Mouse (Mus musculus) heart, embryonic 14.5 days (tissue): Measurements from ENCODE around the gene Igf1r. TPM values are rescaled to one million over a fixed set of nuclear protein-coding genes. Genes with fewer than 3 reads are reported as not detected.

Source experiments
- ATAC-seq: fragments of 200-750 bp; cut with Nextera tagmentation; 2 replicates; pipeline ENCODE4 v1.8.0; 2017; ENCODE audit warnings: low read depth, moderate TSS enrichment; ENCODE audit not compliant: insufficient number of reproducible peaks, insufficient read depth, low FRiP score
- H3K27ac ChIP-seq, 2 experiments: fragments of 200-500 bp in 1 of 2; fragments of 300-500 bp in 1 of 2; sonication (generic) in 1 of 2; replicated peaks in 1 of 2; 2 replicates each; pipeline ENCODE4 v1.5.1; 2012 to 2014; ENCODE audit warnings: low read depth in 2 of 2, low read length in 2 of 2, control low read depth in 1 of 2, mild to moderate bottlenecking in 1 of 2, mixed read lengths in 1 of 2; ENCODE audit not compliant: control insufficient read depth in 1 of 2, insufficient read depth in 1 of 2
- H3K27me3 ChIP-seq: fragments of 300-500 bp; sonication (generic); 2 replicates; pipeline ENCODE4 v1.6.1; 2014; ENCODE audit warnings: mild to moderate bottlenecking, low read length, control low read depth; ENCODE audit not compliant: control insufficient read depth, insufficient read depth
- H3K36me3 ChIP-seq: fragments of 300-500 bp; sonication (generic); 2 replicates; pipeline ENCODE4 v1.6.1; 2014; ENCODE audit warnings: mild to moderate bottlenecking, control low read depth, low read length, mixed read lengths; ENCODE audit not compliant: control insufficient read depth, insufficient read depth
- H3K4me1 ChIP-seq, 2 experiments: fragments of 200-500 bp in 1 of 2; fragments of 300-500 bp in 1 of 2; sonication (generic) in 1 of 2; 2 replicates each; pipeline ENCODE4 v1.6.1; 2012 to 2014; ENCODE audit warnings: low read length in 2 of 2, control low read depth in 1 of 2, mixed read lengths in 1 of 2; ENCODE audit not compliant: control insufficient read depth in 2 of 2, insufficient read depth in 2 of 2
- H3K4me2 ChIP-seq: fragments of 300-500 bp; sonication (generic); 2 replicates; pipeline ENCODE4 v1.6.1; 2014; ENCODE audit warnings: mild to moderate bottlenecking, low read length
- H3K4me3 ChIP-seq, 2 experiments: fragments of 200-500 bp in 1 of 2; fragments of 300-500 bp in 1 of 2; sonication (generic) in 1 of 2; 2 replicates each; pipeline ENCODE4 v1.5.1; 2012 to 2014; ENCODE audit warnings: low read length in 2 of 2, mild to moderate bottlenecking in 2 of 2, control low read depth in 1 of 2, low read depth in 1 of 2, moderate library complexity in 1 of 2; ENCODE audit not compliant: control insufficient read depth in 1 of 2, insufficient read depth in 1 of 2
- H3K9ac ChIP-seq: fragments of 300-500 bp; sonication (generic); 2 replicates; pipeline ENCODE4 v1.6.1; 2014; ENCODE audit warnings: mild to moderate bottlenecking, low read length
- H3K9me3 ChIP-seq: fragments of 300-500 bp; sonication (generic); 2 replicates; pipeline ENCODE4 v1.6.1; 2016; ENCODE audit warnings: low read length, control low read depth; ENCODE audit not compliant: control insufficient read depth
- whole genome bisulfite sequencing: fragments of 180-500 bp; shearing (Covaris S2); extraction: QIAGEN DNeasy Blood & Tissue Kit; methylation state at CpG from one replicate; pipeline ENCODE4 v1.1.7; 2014; 5-methylcytosine and 5-hydroxymethylcytosine counted together
- polyA plus RNA-seq: library from polyadenylated mRNA; unstranded; fragments of >200 nt; fragmentation: Nextera tagmentation; extraction: Ambion mirVana; gene quantifications from 2 replicates; pipeline ENCODE4 v1.2.1, GENCODE M21; 2014

The Igf1r gene
- polyA plus RNA-seq, 1 experiment from 2014 or later = 16.6 TPM

DNA sequence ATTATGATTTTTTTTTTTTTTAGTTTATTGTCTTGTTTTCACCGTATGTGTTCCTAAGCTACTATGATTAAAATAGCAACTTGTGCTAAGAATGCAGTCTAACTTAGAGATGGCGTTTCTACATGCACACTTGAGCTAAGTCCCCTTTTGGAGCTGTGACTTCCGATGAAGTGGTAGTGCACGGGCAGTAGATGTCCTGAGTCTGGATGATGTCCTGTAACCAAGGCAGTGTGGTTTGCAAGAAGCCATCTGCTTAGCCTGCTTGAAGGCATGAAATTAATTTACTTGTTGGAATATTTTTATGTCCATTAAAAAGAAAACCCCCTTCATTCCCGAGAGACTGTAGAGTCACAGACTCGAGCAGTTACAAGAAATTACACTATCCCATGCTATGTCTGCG is 116.7 kb downstream of the Igf1r start:
- 50% methylated on average over 7 of the region's 7 CpGs for WGBS
- Histone ChIP-seq H3K27me3 (no peaks in the 10 kb centered on the region), H3K4me2 (0 out of 2 replicates have a peak overlapping the region, but pooled peaks have one; percentile 8), H3K9ac (peak overlapping the region; percentile 30; the same call in 1 of the 2 replicates), H3K4me3 (no peak overlapping the region), H3K9me3 (no peaks in the 10 kb centered on the region), H3K36me3 (no peaks in the 10 kb centered on the region), H3K27ac (peak overlapping the region; percentile 40 to 68; a peak in 1 of 4 replicates), H3K4me1 (peaks cover 36 to 75% of the 10 kb centered on the region in 2 experiments)
- no peak for ATAC-seq

DNA sequence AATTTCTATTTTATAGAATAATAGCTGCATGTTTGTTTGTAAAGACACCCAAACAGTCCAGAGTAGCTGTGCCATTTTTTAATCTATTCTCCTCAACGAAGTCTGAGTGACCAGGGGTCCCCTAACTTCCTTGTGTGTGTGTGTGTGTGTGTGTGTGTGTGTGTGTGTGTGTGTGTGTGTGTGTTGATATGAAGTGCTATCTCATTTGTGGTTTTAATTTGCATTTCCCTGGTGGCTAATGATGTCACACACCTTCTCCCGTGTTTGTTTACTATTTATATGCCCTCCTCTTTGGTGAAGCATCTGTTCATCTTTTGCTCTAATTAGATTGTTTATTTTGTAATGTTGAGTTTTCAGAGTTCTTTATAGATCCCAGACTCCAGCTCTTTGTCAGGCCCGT is 117.4 kb downstream of the Igf1r start:
- no peak overlapping the region for H3K4me3 ChIP-seq
- peak overlapping the region in 1 of 2 experiments; percentile 68; a peak in 2 of 4 replicates for H3K27ac ChIP-seq
- WGBS = 30% methylated on average over 3 of the region's 3 CpGs
- H3K27me3 ChIP-seq = no peaks in the 10 kb centered on the region
- no peaks in the 10 kb centered on the region for H3K9me3 ChIP-seq
- H3K36me3 ChIP-seq = no peaks in the 10 kb centered on the region
- no peak for ATAC-seq
- peaks cover 35 to 75% of the 10 kb centered on the region in 2 experiments for H3K4me1 ChIP-seq
- H3K9ac ChIP-seq = 0 out of 2 replicates have a peak overlapping the region, but pooled peaks have one; percentile 21
- peak overlapping the region; percentile 39; the same call in 1 of the 2 replicates for H3K4me2 ChIP-seq

DNA sequence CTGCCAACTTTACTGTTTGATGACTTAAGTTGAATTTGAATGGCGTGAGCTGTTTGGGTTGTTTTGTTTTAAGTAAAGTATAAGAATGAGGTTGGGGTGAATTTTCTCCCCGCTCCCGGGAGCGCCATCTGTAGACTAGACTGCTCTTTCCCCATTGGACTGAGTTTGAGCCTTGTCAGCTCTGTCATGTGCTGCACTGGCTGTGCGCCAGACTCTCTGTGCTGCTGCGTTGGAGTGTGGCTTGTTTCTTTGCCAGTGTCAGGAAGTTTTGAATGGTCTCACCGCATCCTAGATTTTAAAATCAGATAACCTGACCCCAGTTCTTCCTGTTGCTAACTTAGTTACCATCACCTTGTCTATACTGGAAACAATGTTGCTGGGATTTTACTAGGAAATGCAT is 118.0 kb downstream of the Igf1r start:
- Histone ChIP-seq H3K27me3 (no peaks in the 10 kb centered on the region), H3K36me3 (no peaks in the 10 kb centered on the region), H3K27ac (peak overlapping the region in 1 of 2 experiments; percentile 68; a peak in 2 of 4 replicates), H3K4me1 (peaks cover 38 to 77% of the 10 kb centered on the region in 2 experiments), H3K4me3 (no peak overlapping the region), H3K4me2 (peak overlapping the region; percentile 39), H3K9ac (0 out of 2 replicates have a peak overlapping the region, but pooled peaks have one; percentile 32), H3K9me3 (no peaks in the 10 kb centered on the region)
- WGBS = 7% methylated on average over 7 of the region's 7 CpGs
- ATAC-seq = 0 out of 2 replicates have a peak, but pooled peaks have one; percentile 55

DNA sequence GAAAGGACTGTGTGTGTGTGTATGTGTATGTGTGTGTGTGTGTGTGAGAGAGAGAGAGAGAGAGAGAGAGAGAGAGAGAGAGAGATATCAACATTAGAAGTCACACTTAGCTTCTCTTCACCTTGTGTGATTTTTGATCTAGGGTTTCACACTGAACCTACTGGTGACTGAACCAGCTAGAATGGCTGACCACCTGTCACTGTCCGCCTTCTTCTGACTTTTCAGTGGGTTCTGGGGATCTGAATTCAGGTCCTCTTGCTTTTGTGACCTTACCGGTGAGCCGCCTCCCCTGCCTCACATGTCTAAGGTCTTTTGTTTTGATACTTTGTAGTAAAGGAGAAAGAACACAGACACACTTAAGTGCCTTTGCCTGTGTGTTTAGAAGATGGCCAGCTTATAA is 118.4 kb downstream of the Igf1r start:
- Histone ChIP-seq H3K9ac (0 out of 2 replicates have a peak overlapping the region, but pooled peaks have one; percentile 32), H3K4me2 (peak overlapping the region; percentile 39; the same call in 1 of the 2 replicates), H3K27ac (0 out of 4 replicates have a peak overlapping the region, but pooled peaks of 1 of the 2 experiments have one; percentile 68), H3K9me3 (no peaks in the 10 kb centered on the region), H3K36me3 (no peaks in the 10 kb centered on the region), H3K4me3 (no peak overlapping the region), H3K27me3 (no peaks in the 10 kb centered on the region), H3K4me1 (peaks cover 38 to 77% of the 10 kb centered on the region in 2 experiments)
- 77% methylated on average over 3 of the region's 3 CpGs for WGBS
- ATAC-seq = no peak

DNA sequence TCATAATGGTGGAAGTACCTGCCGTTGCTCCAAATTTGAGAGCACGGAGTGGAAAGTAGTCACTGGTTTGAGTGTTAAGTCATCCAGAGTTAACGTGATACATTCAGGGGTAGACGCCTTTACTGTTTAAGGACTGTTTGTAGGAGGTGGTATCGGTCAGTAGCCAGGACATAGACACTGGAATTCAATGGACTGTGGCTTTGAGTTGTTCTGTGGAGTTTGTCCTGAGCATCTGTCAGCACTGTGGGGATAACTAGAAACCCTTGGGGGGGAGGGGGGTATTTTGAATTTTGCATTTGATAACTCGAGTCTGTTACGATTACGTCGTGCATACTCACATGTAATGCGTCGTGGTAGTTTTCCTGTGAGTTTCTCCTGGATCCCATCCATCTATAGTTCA is 119.1 kb downstream of the Igf1r start:
- H3K4me3 ChIP-seq = no peak overlapping the region
- H3K9me3 ChIP-seq = no peaks in the 10 kb centered on the region
- H3K9ac ChIP-seq = no peak overlapping the region
- H3K27ac ChIP-seq = no peak overlapping the region
- no peaks in the 10 kb centered on the region for H3K36me3 ChIP-seq
- WGBS = 87% methylated on average over 11 of the region's 11 CpGs
- no peaks in the 10 kb centered on the region for H3K27me3 ChIP-seq
- peaks cover 37 to 76% of the 10 kb centered on the region in 2 experiments for H3K4me1 ChIP-seq
- H3K4me2 ChIP-seq = no peak overlapping the region
- ATAC-seq = no peak

DNA sequence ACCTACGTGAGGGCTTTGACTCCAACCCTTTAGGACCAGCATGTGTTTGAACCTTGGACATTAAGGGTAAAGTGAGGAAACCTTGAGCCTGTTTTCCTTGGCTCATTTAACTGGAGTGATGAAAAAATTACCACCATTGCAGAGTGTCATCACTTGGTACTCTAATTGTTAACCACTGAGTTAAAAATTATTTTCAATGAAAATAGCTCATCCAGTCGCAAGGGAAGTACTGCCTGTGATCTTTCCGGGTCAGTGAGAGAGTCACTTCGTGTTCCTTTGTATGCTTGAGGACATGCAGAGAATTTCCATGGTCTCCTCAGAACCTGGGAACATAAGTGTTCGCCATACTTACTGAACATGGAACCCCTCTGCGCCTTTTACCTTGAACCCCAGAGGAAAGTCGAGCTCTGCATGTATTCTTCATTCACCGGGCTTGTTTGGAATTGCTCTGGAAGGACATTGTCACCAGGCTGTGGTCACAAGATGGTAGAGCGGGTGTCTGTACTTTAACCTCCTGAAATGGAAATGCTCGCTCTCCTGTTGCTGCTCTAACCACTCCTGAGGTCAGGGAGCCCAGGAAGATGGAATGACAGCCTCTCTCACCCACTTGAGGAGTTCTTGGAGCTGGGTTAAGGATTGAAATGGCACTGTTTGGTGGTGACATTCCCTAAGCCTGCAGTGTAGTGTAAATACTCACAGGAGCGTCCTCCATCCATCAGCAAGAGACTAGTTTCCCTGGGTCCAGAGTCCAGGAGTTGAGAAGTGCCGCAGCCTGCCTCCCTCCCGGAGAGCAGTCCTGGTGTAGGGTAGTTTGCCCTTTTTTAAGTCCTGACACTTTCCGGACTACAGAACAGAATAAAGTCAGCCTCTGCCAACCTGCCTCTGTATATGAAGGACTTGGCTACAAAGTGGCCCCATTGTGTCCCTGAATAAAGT is 120.2 kb downstream of the Igf1r start:
- ATAC-seq = no peak
- Histone ChIP-seq H3K27ac (peak overlapping the region; percentile 47 to 75), H3K9me3 (no peaks in the 10 kb centered on the region), H3K9ac (peak overlapping the region; percentile 52), H3K36me3 (no peaks in the 10 kb centered on the region), H3K27me3 (no peaks in the 10 kb centered on the region), H3K4me2 (peak overlapping the region; percentile 54), H3K4me1 (peaks cover 37 to 76% of the 10 kb centered on the region in 2 experiments), H3K4me3 (0 out of 4 replicates have a peak overlapping the region, but pooled peaks of 1 of the 2 experiments have one; percentile 9)
- WGBS = 60% methylated on average over 14 of the region's 14 CpGs

DNA sequence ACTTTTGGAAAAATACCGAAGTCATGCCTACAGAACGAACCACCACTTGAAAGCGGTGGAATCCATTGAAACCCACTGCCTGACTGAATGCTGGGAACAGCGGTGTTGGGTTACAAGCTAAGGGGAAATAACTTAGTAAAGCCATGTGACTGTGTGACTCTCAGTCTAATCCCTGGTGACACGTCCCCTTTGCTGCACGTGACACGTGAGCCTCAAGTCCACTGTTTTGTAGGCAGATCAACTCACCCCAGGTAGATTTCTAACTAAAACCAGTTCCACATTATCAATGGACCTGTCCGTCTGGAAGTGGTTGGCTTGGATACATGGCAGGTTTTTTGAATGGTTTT is 120.8 kb downstream of the Igf1r start:
- Histone ChIP-seq H3K36me3 (no peaks in the 10 kb centered on the region), H3K4me1 (peaks cover 37 to 76% of the 10 kb centered on the region in 2 experiments), H3K27ac (peak overlapping the region; percentile 47 to 75; a peak in 3 of 4 replicates), H3K4me2 (peak overlapping the region; percentile 54), H3K27me3 (no peaks in the 10 kb centered on the region), H3K9ac (peak overlapping the region; percentile 52), H3K9me3 (no peaks in the 10 kb centered on the region), H3K4me3 (0 out of 4 replicates have a peak overlapping the region, but pooled peaks of 1 of the 2 experiments have one; percentile 9)
- ATAC-seq = peak; percentile 49; the same call in 1 of the 2 replicates
- 21% methylated on average over 8 of the region's 8 CpGs for WGBS
